Mouse (Mus musculus): ENCODE results near the gene Col23a1.

Gene Col23a1

DNA sequence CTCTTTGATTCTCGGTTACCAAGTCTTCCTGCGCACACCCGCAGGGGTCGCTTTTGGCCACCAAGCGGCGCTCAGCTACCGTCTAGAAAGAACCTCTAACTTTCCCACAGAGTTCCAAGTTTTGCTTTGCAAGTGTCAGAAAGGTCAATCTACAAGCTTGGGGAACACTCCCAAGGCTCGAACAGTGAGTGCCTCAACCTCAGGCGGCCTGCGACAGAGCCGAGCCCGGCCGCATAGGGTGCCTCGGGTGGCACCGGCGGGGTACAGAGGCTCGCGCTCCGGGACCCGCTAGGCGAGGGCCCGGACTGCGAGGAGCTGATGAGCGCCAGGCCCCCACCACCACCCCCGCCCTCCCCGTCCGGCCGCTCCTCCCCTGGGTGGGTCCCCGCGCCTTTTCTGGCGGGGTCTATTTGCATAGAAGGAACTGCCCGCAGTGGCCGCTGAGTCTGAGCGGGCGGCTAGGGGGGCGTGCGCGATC is at the start of gene Col23a1:
Gene Col23a1, plus strand, starts transcription at position 357 of the 478 bp plus-strand sequence.
- peak; percentile 38 for DNase-seq (ENCODE audit: low spot score)

DNA sequence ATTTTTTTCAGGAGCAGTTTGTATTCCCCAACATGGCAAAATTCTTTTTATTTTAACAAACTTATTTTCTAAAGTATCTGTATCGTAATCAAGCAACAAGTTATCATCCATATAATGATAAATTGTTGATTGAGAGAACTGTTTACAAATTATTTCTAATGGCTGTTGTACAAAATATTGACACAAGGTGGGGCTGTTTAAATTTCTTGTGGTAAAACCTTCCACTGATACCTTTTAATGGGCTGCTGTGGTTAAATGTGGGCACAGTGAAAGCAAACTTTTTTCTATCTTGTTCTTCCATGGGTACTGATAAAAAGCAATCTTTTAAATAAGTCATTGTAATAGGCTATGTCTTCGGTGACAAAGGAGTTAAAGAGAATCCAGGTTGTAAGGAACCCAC is 46.8 kb upstream of the Col23a1 start:
- DNase-seq (ENCODE audit: low spot score) = no peak

DNA sequence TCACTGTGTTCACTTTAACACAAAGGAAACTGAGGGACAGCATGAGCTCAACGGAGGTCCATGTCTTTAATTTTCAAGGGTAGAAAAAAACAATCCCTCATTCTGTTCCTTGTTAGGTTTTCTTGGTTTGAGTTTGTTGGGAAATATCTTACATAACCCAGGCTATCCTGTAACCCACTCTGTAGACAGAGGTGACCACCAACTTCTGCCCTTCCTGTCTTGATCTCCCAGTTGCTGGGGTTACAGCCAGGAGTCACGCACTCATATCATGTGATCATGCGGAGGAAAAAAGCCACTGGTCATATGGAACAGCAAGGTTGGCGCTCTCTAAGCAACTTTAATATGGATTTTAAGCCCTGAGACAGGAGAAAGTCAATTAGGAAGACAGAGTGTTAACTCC is 32.7 kb upstream of the Col23a1 start:
- DNase-seq (ENCODE audit: low spot score) = no peak

DNA sequence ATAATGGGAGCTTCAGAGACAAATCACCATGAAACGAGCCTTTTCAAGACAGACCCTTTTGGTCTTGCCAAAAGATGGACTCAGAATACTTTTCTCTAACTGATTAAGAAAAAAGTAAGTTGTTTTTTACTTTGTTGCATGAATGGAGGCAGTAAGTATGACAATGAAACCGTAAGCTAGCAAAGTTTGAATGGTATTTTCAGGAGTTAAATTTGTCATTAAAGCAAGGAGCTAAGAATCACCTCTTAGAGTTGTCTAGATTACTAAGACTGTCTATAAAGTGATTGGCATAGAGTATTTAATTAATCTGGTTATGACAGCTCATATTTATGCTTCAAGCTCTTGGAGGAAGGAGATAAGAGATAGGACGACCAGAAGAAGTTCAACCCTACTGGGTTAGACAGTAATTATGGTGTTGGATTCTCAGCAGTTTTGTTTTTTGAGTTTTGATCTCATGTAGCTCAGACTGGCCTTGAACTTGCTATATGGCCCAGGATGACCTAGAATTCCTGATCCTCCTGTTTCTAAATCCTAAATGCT is 28.0 kb upstream of the Col23a1 start, which contains the start of gene Clk4:
Gene Clk4, plus strand, starts transcription at position 51 of the 540 bp plus-strand sequence.
- no peak for DNase-seq (ENCODE audit: low spot score)

DNA sequence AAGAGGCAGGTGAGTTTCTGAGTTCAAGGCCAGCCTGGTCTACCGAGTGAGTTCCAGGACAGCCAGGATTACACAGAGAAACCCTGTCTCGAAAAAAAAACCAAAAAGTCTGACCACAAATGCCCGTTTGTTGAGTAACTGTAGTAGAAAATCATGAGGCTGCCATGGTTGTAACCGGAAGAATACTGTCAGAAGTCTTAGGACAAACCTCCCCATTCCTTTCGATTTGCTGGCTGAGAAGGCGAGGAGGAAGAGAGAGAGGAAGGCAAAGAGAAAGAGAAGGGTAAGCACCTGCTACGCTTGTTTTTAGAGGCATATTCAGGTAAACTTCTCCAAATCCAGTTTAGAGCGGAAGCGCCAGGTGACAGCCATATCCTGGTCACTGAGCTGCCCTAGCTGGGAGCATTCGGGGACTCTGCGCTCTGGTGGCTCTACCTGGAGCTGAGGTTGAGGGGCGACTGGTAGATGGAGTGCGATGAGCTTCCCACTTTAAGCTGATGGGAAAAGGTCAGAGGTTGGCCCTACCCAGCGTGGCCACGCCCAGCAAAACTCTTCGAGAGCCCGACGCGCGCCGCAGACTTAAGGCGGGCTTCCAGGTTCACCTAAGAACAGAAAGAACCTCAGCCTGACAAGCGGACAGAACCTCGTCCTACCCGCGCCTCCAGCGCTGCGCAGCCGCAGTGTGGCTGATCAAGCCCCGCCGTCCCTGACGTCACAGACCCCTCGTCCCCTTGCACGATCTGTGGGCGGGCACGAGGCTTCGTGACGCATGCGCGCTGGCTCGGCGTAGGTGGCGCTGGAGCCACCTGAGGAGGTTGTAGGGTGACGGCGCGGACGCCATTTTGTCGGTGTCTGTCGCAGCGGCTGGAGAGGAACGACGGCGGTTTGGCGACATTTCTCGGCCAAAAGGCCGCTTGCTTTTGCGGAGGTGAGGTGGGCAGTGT is 27.1 kb upstream of the Col23a1 start, which contains the start of gene BC049762:
Gene BC049762, minus strand, starts transcription at position 705 of the 944 bp plus-strand sequence.
- peak; percentile 95 for DNase-seq (ENCODE audit: low spot score)

- DNase-seq (ENCODE audit: low spot score) = no peak
Observed at GRCm38 (mm10) chr11:51263286-51263831, 26.4 kb upstream of the Col23a1 start.

DNA sequence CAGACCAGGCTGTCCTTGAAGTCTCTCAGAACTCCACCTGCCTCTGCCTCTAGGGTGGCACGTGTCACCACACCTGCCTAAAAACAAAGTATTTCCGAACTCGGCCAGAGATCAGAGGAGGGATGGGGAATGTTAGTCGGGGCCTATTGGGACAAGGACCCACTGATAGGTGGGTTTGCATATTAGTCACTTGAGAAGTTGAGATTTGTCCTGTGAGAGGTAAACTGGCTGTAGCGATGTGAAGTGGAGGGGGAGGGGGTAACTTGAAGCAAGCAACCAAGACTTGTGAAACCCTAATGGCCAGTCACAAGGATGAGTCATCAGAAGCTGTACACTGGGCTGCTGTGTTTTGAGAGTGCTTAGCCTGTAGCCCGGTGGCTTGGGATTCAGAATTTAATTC is 25.4 kb upstream of the Col23a1 start:
- DNase-seq (ENCODE audit: low spot score) = no peak

DNA sequence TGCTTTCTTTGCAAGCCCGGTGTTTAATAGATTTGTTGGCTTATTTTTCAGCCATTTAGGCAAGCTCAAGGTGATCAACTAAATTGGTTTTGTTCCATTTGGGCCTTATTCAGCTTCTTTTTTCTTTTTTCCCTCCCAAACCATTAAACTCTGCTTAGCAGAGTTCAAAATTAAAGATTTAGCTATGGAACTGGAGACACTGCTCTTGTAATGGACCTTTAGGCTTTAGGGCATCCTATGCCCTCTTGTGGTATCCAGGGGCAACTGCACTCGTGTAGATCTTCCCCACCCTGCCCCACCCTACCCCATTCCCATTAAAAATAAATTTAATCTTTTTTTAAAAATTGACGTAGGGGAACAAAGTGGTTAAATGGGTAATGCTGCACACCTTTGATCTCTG is 24.4 kb upstream of the Col23a1 start:
- no peak for DNase-seq (ENCODE audit: low spot score)

DNA sequence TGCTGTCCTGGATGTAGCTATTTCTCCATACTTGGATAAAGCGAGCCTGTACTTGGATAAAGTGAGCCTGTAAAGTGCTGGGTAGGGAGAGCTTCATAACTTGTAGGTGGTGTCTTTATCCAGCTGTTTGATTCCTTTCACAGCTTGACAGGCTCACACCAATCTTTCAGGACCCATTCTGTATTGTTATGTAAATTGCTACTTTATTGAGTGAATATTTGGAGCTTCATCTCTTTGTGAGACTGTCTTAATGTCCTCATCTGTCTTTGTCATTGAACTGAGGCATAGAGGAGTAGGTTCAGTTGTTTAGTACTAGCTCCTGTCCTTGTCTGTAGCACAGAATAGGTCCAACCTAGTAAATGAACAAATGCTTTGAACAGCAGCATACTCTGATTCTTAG is 15.3 kb upstream of the Col23a1 start:
- no peak for DNase-seq (ENCODE audit: low spot score)

GRCm38 (mm10) chr11:51290066-51290955 is 591 bp downstream of the Col23a1 start:
- DNase-seq (ENCODE audit: low spot score) = peak; percentile 27

- DNase-seq (ENCODE audit: low spot score) = no peak
Observed at GRCm38 (mm10) chr11:51293956-51294530, 4.3 kb downstream of the Col23a1 start.

- DNase-seq (ENCODE audit: low spot score) = no peak
Observed at GRCm38 (mm10) chr11:51295742-51296141, 6.0 kb downstream of the Col23a1 start.

DNA sequence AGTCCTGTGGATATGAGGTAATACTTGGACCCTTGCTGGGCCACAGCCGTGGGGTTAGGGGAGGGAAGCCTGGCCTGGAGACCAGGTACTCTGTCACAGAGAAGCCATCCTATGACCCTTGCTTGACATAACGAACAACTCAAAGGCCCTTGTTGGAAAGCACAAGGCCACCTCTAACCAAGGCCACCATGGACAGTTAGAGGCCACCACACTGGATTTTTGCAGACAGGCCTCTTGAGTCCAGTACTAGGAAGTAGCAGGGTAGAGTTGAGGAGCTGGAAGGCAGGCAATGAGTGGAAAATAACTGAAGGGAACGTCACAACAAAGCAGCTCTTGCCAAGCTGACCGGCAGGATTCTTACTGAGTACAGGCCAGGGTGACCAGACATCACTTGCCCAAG is 9.0 kb downstream of the Col23a1 start:
- no peak for DNase-seq (ENCODE audit: low spot score)

GRCm38 (mm10) chr11:51302396-51302795 is 12.7 kb downstream of the Col23a1 start:
- DNase-seq (ENCODE audit: low spot score) = no peak

DNA sequence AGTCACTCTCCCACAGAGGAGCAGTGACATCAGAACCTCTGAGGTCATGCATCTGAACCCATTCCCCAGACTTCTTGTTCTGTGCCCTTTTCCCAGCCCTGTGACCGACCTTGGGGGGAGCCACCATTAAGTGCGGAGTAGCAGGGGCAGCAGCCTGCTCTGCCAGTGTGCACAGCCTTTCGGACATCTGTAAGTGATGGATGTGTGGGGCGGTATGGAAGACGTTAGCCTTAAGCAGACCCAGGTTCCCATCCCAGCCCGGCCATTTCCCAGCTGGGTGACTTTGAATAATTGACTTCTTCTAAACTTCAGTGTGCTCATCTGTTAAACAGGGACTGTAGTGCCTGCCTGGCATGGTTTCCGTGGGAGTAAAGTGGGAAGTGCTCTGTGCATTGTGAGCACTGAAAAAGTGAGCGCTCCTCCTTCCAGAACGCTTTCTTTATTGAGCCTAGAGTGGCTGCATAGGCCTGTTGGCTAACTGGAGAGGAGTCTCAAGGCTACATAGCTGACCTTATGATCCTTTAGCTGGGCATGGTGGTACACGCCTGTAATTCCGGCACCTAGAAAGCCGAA is 14.3 kb downstream of the Col23a1 start:
- DNase-seq (ENCODE audit: low spot score) = no peak

- no peak for DNase-seq (ENCODE audit: low spot score)
Observed at GRCm38 (mm10) chr11:51308306-51308705, 18.6 kb downstream of the Col23a1 start.

- DNase-seq (ENCODE audit: low spot score) = no peak
Observed at GRCm38 (mm10) chr11:51311846-51312245, 22.1 kb downstream of the Col23a1 start.

GRCm38 (mm10) chr11:51315991-51316810 is 26.5 kb downstream of the Col23a1 start:
- DNase-seq (ENCODE audit: low spot score) = no peak

- DNase-seq (ENCODE audit: low spot score) = no peak
Observed at GRCm38 (mm10) chr11:51320609-51321008, 30.9 kb downstream of the Col23a1 start.

GRCm38 (mm10) chr11:51326908-51327307 is 37.2 kb downstream of the Col23a1 start:
- DNase-seq (ENCODE audit: low spot score) = no peak

Measured in ovary, postnatal 10 days (tissue).